Mouse (Mus musculus) stomach, postnatal 0 days (tissue): ENCODE results near the gene Isg15.

ENCODE experiments used
- CTCF ChIP-seq: IDR thresholded peaks from 2 replicates; pipeline ENCODE4 v1.5.1; 2016; ENCODE audit warnings: antibody characterized with exemption, low read depth, mild to moderate bottlenecking, moderate library complexity
- EP300 ChIP-seq: optimal IDR thresholded peaks from 2 replicates; pipeline ENCODE3; 2016; ENCODE audit warnings: antibody characterized with exemption

GRCm38 (mm10) chr4:156217022-156217669, 16.5 kb upstream of the Isg15 start:
- no peak for TF ChIP-seq EP300
- TF ChIP-seq CTCF, result no peak
